Mouse (Mus musculus) ES-Bruce4 (cell line): ENCODE measurements around the gene Ltb4r2. TPM values are rescaled to one million over a fixed set of nuclear protein-coding genes. Genes with fewer than 3 reads are reported as not detected.

Source experiments
- H3K27ac ChIP-seq: 2 replicates; pipeline ENCODE4 v1.5.1; 2012; ENCODE audit warnings: low read length, inconsistent platforms; ENCODE audit not compliant: insufficient read depth
- H3K27me3 ChIP-seq: 2 replicates; pipeline ENCODE4 v1.6.1; 2012; ENCODE audit warnings: mild to moderate bottlenecking, low read length, inconsistent platforms; ENCODE audit not compliant: control insufficient read depth, poor library complexity, insufficient read depth, severe bottlenecking
- H3K36me3 ChIP-seq: 2 replicates; pipeline ENCODE4 v1.6.1; 2012; ENCODE audit warnings: inconsistent platforms, mild to moderate bottlenecking, low read length, moderate library complexity; ENCODE audit not compliant: control insufficient read depth, poor library complexity, insufficient read depth, severe bottlenecking
- H3K4me1 ChIP-seq: one replicate; pipeline ENCODE4 v1.8.1; 2011; ENCODE audit warnings: low read length; ENCODE audit not compliant: control insufficient read depth, insufficient read depth
- H3K4me3 ChIP-seq: 2 replicates; pipeline ENCODE4 v1.5.1; 2011; ENCODE audit warnings: low read depth, mild to moderate bottlenecking, low read length
- H3K9ac ChIP-seq: 2 replicates; pipeline ENCODE4 v1.6.1; 2012; ENCODE audit warnings: low read depth, mild to moderate bottlenecking, inconsistent platforms; ENCODE audit not compliant: poor library complexity, severe bottlenecking
- H3K9me3 ChIP-seq: replicated peaks from 2 replicates; pipeline ENCODE4 v1.6.1; 2012; ENCODE audit warnings: mild to moderate bottlenecking, low read length, inconsistent platforms; ENCODE audit not compliant: control insufficient read depth, poor library complexity, insufficient read depth, severe bottlenecking
- CTCF ChIP-seq: IDR thresholded peaks from one replicate; pipeline ENCODE4 v1.8.1; 2011; ENCODE audit warnings: low read depth, low read length
- EP300 ChIP-seq: IDR thresholded peaks from 2 replicates; pipeline ENCODE4 v1.6.1; 2011; ENCODE audit warnings: low read depth, low read length; ENCODE audit not compliant: insufficient read depth
- POLR2A ChIP-seq: IDR thresholded peaks from one replicate; pipeline ENCODE4 v1.8.1; 2011; ENCODE audit warnings: low read length; ENCODE audit not compliant: insufficient read depth
- polyA plus RNA-seq: library from polyadenylated mRNA; stranded (reverse); fragments of >200 nt; gene quantifications from 2 replicates; pipeline ENCODE4 v1.2.4, GENCODE M21; 2011; ENCODE audit warnings: low read depth; ENCODE audit not compliant: missing spikeins, insufficient read depth, insufficient read length

Ltb4r2 gene
- polyA plus RNA-seq, 1 experiment: 5.3 TPM

GRCm38 (mm10) chr14:55716884-55717283, 44.3 kb upstream of the Ltb4r2 start:
- Histone ChIP-seq H3K27me3 (no peaks in the 10 kb centered on the region), H3K9ac (no peak overlapping the region), H3K4me3 (no peak overlapping the region), H3K27ac (no peak overlapping the region), H3K36me3 (peaks cover 22% of the 10 kb centered on the region), H3K9me3 (no peaks in the 10 kb centered on the region), H3K4me1 (peaks cover 2% of the 10 kb centered on the region)
- TF ChIP-seq POLR2A (no peak), CTCF (no peak), EP300 (no peak)

GRCm38 (mm10) chr14:55719737-55720136, 41.5 kb upstream of the Ltb4r2 start:
- no peaks in the 10 kb centered on the region for H3K4me1 ChIP-seq
- no peaks in the 10 kb centered on the region for H3K27me3 ChIP-seq
- H3K27ac ChIP-seq: no peak overlapping the region
- H3K36me3 ChIP-seq: peaks cover 22% of the 10 kb centered on the region
- TF ChIP-seq EP300: no peak
- no peak for TF ChIP-seq CTCF
- no peak for TF ChIP-seq POLR2A
- peak overlapping the region; percentile 3 for H3K4me3 ChIP-seq
- H3K9me3 ChIP-seq: no peaks in the 10 kb centered on the region
- no peak overlapping the region for H3K9ac ChIP-seq

GRCm38 (mm10) chr14:55720666-55721065, 40.6 kb upstream of the Ltb4r2 start:
- H3K27me3 ChIP-seq: no peaks in the 10 kb centered on the region
- H3K9me3 ChIP-seq: no peaks in the 10 kb centered on the region
- TF ChIP-seq POLR2A (no peak), EP300 (no peak), CTCF (no peak)
- H3K27ac ChIP-seq: no peak overlapping the region
- peaks cover 22% of the 10 kb centered on the region for H3K36me3 ChIP-seq
- peak overlapping the region; percentile 35 for H3K4me3 ChIP-seq
- peak overlapping the region; percentile 40 for H3K9ac ChIP-seq
- H3K4me1 ChIP-seq: no peaks in the 10 kb centered on the region

- Histone ChIP-seq H3K4me3 (peak overlapping the region; percentile 10; the same call in 1 of the 2 replicates), H3K9ac (peak overlapping the region; percentile 40)
Measured at GRCm38 (mm10) chr14:55721076-55721475, 40.2 kb upstream of the Ltb4r2 start.

GRCm38 (mm10) chr14:55721700-55722437, 39.4 kb upstream of the Ltb4r2 start, which contains the start of gene Rabggta:
Gene Rabggta, minus strand, starts transcription at chr14:55722263.
- no peaks in the 10 kb centered on the region for H3K27me3 ChIP-seq
- no peaks in the 10 kb centered on the region for H3K9me3 ChIP-seq
- TF ChIP-seq EP300 (peak; percentile 78), CTCF (peak; percentile 91), POLR2A (peak; percentile 27)
- no peaks in the 10 kb centered on the region for H3K4me1 ChIP-seq
- peak within 1 kb of the TSS; percentile 46; the same call in 1 of the 2 replicates for H3K27ac ChIP-seq
- peak within 1 kb of the TSS; percentile 83 for H3K4me3 ChIP-seq
- peaks cover 17% of the 10 kb centered on the region for H3K36me3 ChIP-seq
- peak within 1 kb of the TSS; percentile 54 for H3K9ac ChIP-seq

More at GRCm38 (mm10) chr14:55721076-55721475, 40.2 kb upstream of the Ltb4r2 start:
- no peaks in the 10 kb centered on the region for H3K4me1 ChIP-seq
- no peaks in the 10 kb centered on the region for H3K27me3 ChIP-seq
- H3K36me3 ChIP-seq: peaks cover 22% of the 10 kb centered on the region
- no peak overlapping the region for H3K27ac ChIP-seq
- no peaks in the 10 kb centered on the region for H3K9me3 ChIP-seq
- TF ChIP-seq CTCF: no peak
- no peak for TF ChIP-seq POLR2A

- TF ChIP-seq POLR2A (no peak), EP300 (no peak), CTCF (no peak)
- H3K27me3 ChIP-seq: no peaks in the 10 kb centered on the region
- peak overlapping the region; percentile 25; the same call in 1 of the 2 replicates for H3K4me3 ChIP-seq
- H3K27ac ChIP-seq: peak overlapping the region; percentile 46; the same call in 1 of the 2 replicates
- H3K4me1 ChIP-seq: no peaks in the 10 kb centered on the region
- peaks cover 12% of the 10 kb centered on the region for H3K36me3 ChIP-seq
- H3K9ac ChIP-seq: peak overlapping the region; percentile 54
- H3K9me3 ChIP-seq: no peaks in the 10 kb centered on the region
Measured at GRCm38 (mm10) chr14:55722438-55722945, 38.7 kb upstream of the Ltb4r2 start.
